Mouse (Mus musculus): ENCODE measurements around the gene Cd151. TPM values are rescaled to one million over a fixed set of nuclear protein-coding genes. Genes with fewer than 3 reads are reported as not detected.

The Cd151 gene
- polyA plus RNA-seq, 1 experiment from 2014 or later = 29.7 TPM

- Histone ChIP-seq H3K9me3 (no peaks in the 10 kb centered on the region), H3K4me1 (replicated peaks) (peaks cover 81% of the 10 kb centered on the region), H3K4me3 (peak overlapping the region; percentile 40), H3K27ac (no peak overlapping the region; the same call in 1 of the 2 replicates), H3K27me3 (ENCODE audit: insufficient read depth, poor library complexity, severe bottlenecking) (peaks cover 75% of the 10 kb centered on the region), H3K36me3 (peaks cover 8% of the 10 kb centered on the region)
- no peak for DNase-seq (ENCODE audit: low spot score)
- 4% methylated on average over 38 of the region's 38 CpGs for WGBS
Measured at GRCm38 (mm10) chr7:141464603-141465201, 2.5 kb upstream of the Cd151 start.

DNA sequence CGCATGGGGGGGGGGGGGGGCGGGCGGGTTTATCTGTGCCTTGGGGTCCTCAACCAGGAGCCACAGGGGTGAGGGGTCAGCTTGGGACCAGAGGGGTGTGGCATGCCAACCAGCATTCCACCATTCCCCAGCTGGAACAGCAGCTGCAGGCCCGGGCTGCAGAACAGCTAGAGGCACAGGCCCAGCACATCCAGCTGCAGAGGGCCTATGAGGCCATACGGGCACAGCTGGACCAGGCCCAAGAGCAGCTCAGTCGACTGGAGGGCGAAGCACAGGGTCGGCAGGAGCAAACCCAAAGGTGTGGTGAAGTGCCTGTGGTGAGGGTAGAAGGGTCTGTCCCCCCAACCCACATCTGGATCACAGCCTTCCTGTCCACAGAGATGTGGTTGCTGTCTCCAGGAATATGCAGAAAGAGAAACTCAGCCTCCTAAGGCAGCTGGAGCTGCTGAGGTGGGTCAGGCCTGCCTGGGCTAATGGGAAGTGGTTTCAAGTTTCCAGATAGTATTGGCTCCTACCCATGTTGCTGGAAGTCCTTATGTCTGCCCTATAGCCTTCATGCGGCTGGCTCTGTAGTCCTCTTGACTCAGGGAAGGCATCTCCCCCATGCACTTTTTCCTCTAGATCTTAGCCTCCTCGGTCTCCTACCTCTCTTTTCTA is 1.7 kb upstream of the Cd151 start:
- WGBS = 29% methylated on average over 10 of the region's 10 CpGs
- no peaks in the 10 kb centered on the region for H3K9me3 ChIP-seq
- H3K27me3 ChIP-seq (ENCODE audit: insufficient read depth, poor library complexity, severe bottlenecking) = peaks cover 66% of the 10 kb centered on the region
- no peak for DNase-seq (ENCODE audit: low spot score)
- peak overlapping the region; percentile 40 for H3K4me3 ChIP-seq
- H3K36me3 ChIP-seq = peaks cover 15% of the 10 kb centered on the region
- peaks cover 86% of the 10 kb centered on the region for H3K4me1 ChIP-seq (replicated peaks)
- H3K27ac ChIP-seq = no peak overlapping the region

GRCm38 (mm10) chr7:141466045-141466394 is 1.2 kb upstream of the Cd151 start:
- Histone ChIP-seq H3K9me3 (no peaks in the 10 kb centered on the region), H3K4me3 (peak overlapping the region; percentile 40), H3K36me3 (peaks cover 20% of the 10 kb centered on the region), H3K4me1 (replicated peaks) (peaks cover 83% of the 10 kb centered on the region), H3K27me3 (ENCODE audit: insufficient read depth, poor library complexity, severe bottlenecking) (peaks cover 61% of the 10 kb centered on the region), H3K27ac (no peak overlapping the region)
- no peak for DNase-seq (ENCODE audit: low spot score)
- 81% methylated on average over 7 of the region's 7 CpGs for WGBS

DNA sequence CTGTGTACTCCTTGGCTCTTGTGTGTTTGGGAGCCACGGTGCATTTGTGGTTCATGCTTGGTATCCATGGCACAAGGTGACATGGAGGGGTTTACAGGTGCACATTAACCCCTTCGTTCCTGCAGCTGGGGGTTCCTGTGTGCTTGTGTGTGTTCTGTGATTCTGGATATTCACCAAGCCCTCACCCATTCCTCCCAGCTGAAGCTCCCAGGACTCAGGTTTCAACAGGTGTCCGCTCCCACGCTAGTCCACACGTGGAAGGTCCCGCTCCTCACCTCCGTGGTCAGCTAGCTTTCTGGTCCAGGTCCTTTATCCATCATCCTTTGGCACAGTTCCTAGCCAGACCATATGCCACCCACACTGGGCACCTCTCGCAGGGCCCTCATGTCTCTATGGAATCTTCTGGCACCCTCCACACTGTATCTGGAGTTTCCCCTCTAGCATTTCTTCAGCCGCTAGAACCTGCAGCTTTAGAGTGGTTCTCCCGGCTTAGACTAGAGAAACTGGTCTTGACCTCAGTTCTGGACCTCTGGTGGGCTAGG is 514 bp upstream of the Cd151 start:
- peaks cover 55% of the 10 kb centered on the region for H3K27me3 ChIP-seq (ENCODE audit: insufficient read depth, poor library complexity, severe bottlenecking)
- H3K27ac ChIP-seq = peak overlapping the region; percentile 93
- 61% methylated on average over 10 of the region's 10 CpGs for WGBS
- H3K4me3 ChIP-seq = peak overlapping the region; percentile 80
- no peak for DNase-seq (ENCODE audit: low spot score)
- peaks cover 26% of the 10 kb centered on the region for H3K36me3 ChIP-seq
- H3K4me1 ChIP-seq (replicated peaks) = peaks cover 76% of the 10 kb centered on the region
- no peaks in the 10 kb centered on the region for H3K9me3 ChIP-seq

- peak; percentile 36 for DNase-seq (ENCODE audit: low spot score)
- 25% methylated on average over 5 of the region's 5 CpGs for WGBS
- Histone ChIP-seq H3K36me3 (peaks cover 39% of the 10 kb centered on the region), H3K27me3 (ENCODE audit: insufficient read depth, poor library complexity, severe bottlenecking) (peaks cover 40% of the 10 kb centered on the region), H3K27ac (peak overlapping the region; percentile 93), H3K4me3 (peak overlapping the region; percentile 80), H3K4me1 (replicated peaks) (peaks cover 68% of the 10 kb centered on the region), H3K9me3 (no peaks in the 10 kb centered on the region)
Measured at GRCm38 (mm10) chr7:141468164-141468521, 951 bp downstream of the Cd151 start.

- WGBS = 22% methylated on average over 8 of the region's 8 CpGs
- no peaks in the 10 kb centered on the region for H3K9me3 ChIP-seq
Measured at GRCm38 (mm10) chr7:141468522-141469211, 1.5 kb downstream of the Cd151 start.

GRCm38 (mm10) chr7:141469352-141469751 is 2.2 kb downstream of the Cd151 start:
- peaks cover 39% of the 10 kb centered on the region for H3K36me3 ChIP-seq
- H3K4me1 ChIP-seq (replicated peaks) = peaks cover 70% of the 10 kb centered on the region
- WGBS = 76% methylated on average over 6 of the region's 6 CpGs
- H3K27me3 ChIP-seq (ENCODE audit: insufficient read depth, poor library complexity, severe bottlenecking) = peaks cover 28% of the 10 kb centered on the region
- peak overlapping the region; percentile 80 for H3K4me3 ChIP-seq
- no peak for DNase-seq (ENCODE audit: low spot score)
- peak overlapping the region; percentile 93 for H3K27ac ChIP-seq
- no peaks in the 10 kb centered on the region for H3K9me3 ChIP-seq

More at GRCm38 (mm10) chr7:141468522-141469211, 1.5 kb downstream of the Cd151 start:
- H3K4me1 ChIP-seq (replicated peaks) = peaks cover 68% of the 10 kb centered on the region
- H3K27ac ChIP-seq = peak overlapping the region; percentile 93
- peak overlapping the region; percentile 80 for H3K4me3 ChIP-seq
- peak; percentile 75 for DNase-seq (ENCODE audit: low spot score)
- peaks cover 35% of the 10 kb centered on the region for H3K27me3 ChIP-seq (ENCODE audit: insufficient read depth, poor library complexity, severe bottlenecking)
- H3K36me3 ChIP-seq = peaks cover 39% of the 10 kb centered on the region

DNA sequence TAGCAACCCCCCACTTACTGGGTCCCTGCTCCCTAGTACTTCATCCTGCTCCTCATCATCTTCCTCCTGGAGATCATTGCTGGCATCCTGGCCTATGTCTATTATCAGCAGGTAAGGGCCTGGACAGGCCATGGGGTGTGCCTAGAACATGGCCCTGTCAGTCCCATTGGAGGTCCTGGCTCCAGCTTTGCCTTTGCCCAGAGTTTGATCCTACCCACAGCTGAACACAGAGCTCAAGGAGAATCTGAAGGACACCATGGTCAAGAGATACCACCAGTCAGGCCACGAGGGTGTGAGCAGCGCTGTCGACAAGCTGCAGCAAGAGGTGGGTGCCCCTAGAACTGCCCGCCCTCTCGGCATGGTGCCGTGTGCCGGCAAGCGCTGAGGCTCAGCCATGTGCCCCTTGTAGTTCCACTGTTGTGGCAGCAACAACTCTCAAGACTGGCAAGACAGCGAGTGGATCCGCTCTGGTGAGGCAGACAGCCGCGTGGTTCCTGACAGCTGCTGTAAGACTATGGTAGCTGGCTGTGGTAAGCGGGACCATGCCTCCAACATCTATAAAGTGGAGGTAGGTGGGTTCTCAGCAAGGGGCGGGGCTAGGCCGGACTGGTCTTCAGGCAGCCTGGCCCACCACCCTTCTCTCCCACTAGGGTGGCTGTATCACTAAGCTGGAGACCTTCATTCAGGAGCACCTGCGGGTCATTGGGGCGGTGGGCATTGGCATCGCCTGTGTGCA is 2.9 kb downstream of the Cd151 start:
- Histone ChIP-seq H3K27ac (peak overlapping the region; percentile 93; the same call in 1 of the 2 replicates), H3K4me3 (peak overlapping the region; percentile 80; the same call in 1 of the 2 replicates)
- WGBS = 90% methylated on average over 18 of the region's 18 CpGs

DNA sequence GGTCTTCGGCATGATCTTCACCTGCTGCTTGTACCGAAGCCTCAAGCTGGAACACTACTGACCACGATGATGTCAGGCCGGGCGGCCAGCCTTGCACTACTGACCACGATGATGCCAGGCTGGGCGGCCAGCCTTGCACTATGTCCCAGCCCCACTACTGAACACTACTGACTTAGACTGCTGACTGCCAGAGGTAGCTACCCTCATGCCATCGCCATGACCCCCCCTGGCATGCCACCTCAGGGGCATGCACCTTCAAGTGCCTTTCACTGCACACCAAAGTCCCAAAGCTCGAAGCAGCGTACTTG is 3.4 kb downstream of the Cd151 start:
- peaks cover 39% of the 10 kb centered on the region for H3K36me3 ChIP-seq
- H3K4me1 ChIP-seq (replicated peaks) = peaks cover 65% of the 10 kb centered on the region
- peaks cover 17% of the 10 kb centered on the region for H3K27me3 ChIP-seq (ENCODE audit: insufficient read depth, poor library complexity, severe bottlenecking)
- 96% methylated on average over 10 of the region's 10 CpGs for WGBS
- H3K9me3 ChIP-seq = no peaks in the 10 kb centered on the region
- H3K4me3 ChIP-seq = no peak overlapping the region
- H3K27ac ChIP-seq = no peak overlapping the region
- DNase-seq (ENCODE audit: low spot score) = no peak

More for the DNA sequence above, 2.9 kb downstream of the Cd151 start:
- H3K9me3 ChIP-seq = no peaks in the 10 kb centered on the region
- no peak for DNase-seq (ENCODE audit: low spot score)
- peaks cover 21% of the 10 kb centered on the region for H3K27me3 ChIP-seq (ENCODE audit: insufficient read depth, poor library complexity, severe bottlenecking)
- H3K4me1 ChIP-seq (replicated peaks) = peaks cover 65% of the 10 kb centered on the region
- H3K36me3 ChIP-seq = peaks cover 39% of the 10 kb centered on the region

DNA sequence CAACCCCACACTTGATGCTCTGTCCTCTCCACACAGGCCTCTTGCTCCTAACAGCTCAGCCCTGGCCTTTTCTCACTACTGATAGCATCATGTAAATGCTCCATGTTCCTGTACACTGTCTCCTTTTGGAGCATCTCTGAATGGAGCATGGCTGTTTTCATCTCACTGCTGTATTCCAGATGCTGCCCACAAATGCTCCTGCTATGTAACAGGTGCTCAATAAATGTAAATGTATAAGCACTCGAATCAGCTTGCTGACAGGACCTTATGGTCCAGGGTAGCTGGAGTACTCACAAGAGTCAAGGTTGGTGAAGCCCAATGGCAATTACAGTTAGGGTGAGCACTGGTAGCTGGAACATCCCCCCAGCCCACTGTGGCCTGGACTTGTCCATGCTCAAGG is 4.0 kb downstream of the Cd151 start:
- H3K36me3 ChIP-seq = peaks cover 39% of the 10 kb centered on the region
- H3K9me3 ChIP-seq = no peaks in the 10 kb centered on the region
- H3K27ac ChIP-seq = no peak overlapping the region
- H3K27me3 ChIP-seq (ENCODE audit: insufficient read depth, poor library complexity, severe bottlenecking) = peaks cover 17% of the 10 kb centered on the region
- no peak overlapping the region for H3K4me3 ChIP-seq
- DNase-seq (ENCODE audit: low spot score) = no peak
- 91% methylated on average over 1 of the region's 1 CpGs for WGBS
- H3K4me1 ChIP-seq (replicated peaks) = peaks cover 67% of the 10 kb centered on the region

- WGBS = 82% methylated on average over 6 of the region's 6 CpGs
- DNase-seq (ENCODE audit: low spot score) = no peak
- Histone ChIP-seq H3K27me3 (ENCODE audit: insufficient read depth, poor library complexity, severe bottlenecking) (peaks cover 18% of the 10 kb centered on the region), H3K4me3 (no peak overlapping the region), H3K4me1 (replicated peaks) (peaks cover 69% of the 10 kb centered on the region), H3K36me3 (peaks cover 39% of the 10 kb centered on the region), H3K9me3 (no peaks in the 10 kb centered on the region), H3K27ac (no peak overlapping the region)
Measured at GRCm38 (mm10) chr7:141472226-141472625, 5.0 kb downstream of the Cd151 start.

DNA sequence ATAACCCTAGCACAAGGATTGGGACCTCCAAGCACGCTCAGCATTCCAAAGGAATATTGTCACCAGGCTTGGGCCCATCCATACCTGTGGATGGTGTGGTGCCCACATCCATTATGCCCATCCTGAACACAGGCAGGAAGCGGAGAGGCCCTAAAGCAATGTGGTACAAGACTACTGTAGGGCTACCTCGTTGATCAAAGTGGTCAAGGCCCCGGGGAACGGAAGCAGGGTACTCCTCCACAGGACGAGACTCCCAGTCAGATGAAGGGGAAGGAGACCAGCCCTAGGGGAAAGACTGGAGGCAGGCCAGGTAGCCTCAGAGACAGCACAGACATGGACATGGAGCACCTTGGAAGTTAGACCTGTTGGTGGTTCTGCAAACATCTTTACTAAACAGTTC is 5.6 kb downstream of the Cd151 start:
- no peak overlapping the region for H3K27ac ChIP-seq
- peaks cover 20% of the 10 kb centered on the region for H3K27me3 ChIP-seq (ENCODE audit: insufficient read depth, poor library complexity, severe bottlenecking)
- H3K4me3 ChIP-seq = no peak overlapping the region
- H3K9me3 ChIP-seq = no peaks in the 10 kb centered on the region
- H3K4me1 ChIP-seq (replicated peaks) = peaks cover 69% of the 10 kb centered on the region
- peaks cover 39% of the 10 kb centered on the region for H3K36me3 ChIP-seq
- 86% methylated on average over 6 of the region's 6 CpGs for WGBS
- no peak for DNase-seq (ENCODE audit: low spot score)
